Mouse (Mus musculus) kidney, embryonic 16.5 days (tissue): ENCODE data around the gene Zfp597. TPM values are rescaled to one million over a fixed set of nuclear protein-coding genes. Genes with fewer than 3 reads are reported as not detected.

ENCODE experiments used
- microRNA-seq: library from miRNA; unstranded; fragments of <30 nt; microRNA quantifications from one replicate; pipeline ENCODE4, GENCODE M21; 2016
- polyA plus RNA-seq: library from polyadenylated mRNA; unstranded; fragments of >200 nt; fragmentation: Nextera tagmentation; extraction: Ambion mirVana; gene quantifications from 2 replicates; pipeline ENCODE4 v1.2.1, GENCODE M21; 2015

The Zfp597 gene
- polyA plus RNA-seq, 1 experiment from 2014 or later, result 6.7 TPM

Small RNA genes lying within 50 kb of the gene (microRNA-seq; reads per million reads assigned to microRNA genes)
- not detected for gene Gm23493

Other genes starting within 250 kb of the Zfp597 start
- 0.06 TPM in 1 of 2 replicates, not detected in the other for gene Mefv, start 166.5 kb downstream of the Zfp597 start, polyA plus RNA-seq
- gene Zfp263, start 140.5 kb downstream of the Zfp597 start, polyA plus RNA-seq, result 43.8 and 51.8 TPM in 2 replicates
- gene Olfr15, start 53.7 kb downstream of the Zfp597 start, polyA plus RNA-seq, result not detected in 2 replicates
- 1.2 and 1.3 TPM in 2 replicates for gene Zfp174, start 37.3 kb downstream of the Zfp597 start, polyA plus RNA-seq
- 50.7 and 57.6 TPM in 2 replicates for gene Naa60, start 12.2 kb downstream of the Zfp597 start, polyA plus RNA-seq
- 1.1 and 1.3 TPM in 2 replicates for gene Gm20695, start 87 bp upstream of the Zfp597 start, polyA plus RNA-seq
- gene 1700037C18Rik, start 24.1 kb upstream of the Zfp597 start, polyA plus RNA-seq, result 7.9 and 10.9 TPM in 2 replicates
- gene Cluap1, start 24.2 kb upstream of the Zfp597 start, polyA plus RNA-seq, result 24.5 and 26.5 TPM in 2 replicates
- 2.7 and 2.9 TPM in 2 replicates for gene Nlrc3, start 92.1 kb upstream of the Zfp597 start, polyA plus RNA-seq
- gene Slx4, start 119.2 kb upstream of the Zfp597 start, polyA plus RNA-seq, result 21.6 and 25.8 TPM in 2 replicates
- gene Dnase1, start 152.4 kb upstream of the Zfp597 start, polyA plus RNA-seq, result 6.5 and 7.8 TPM in 2 replicates
- gene Trap1, start 193.3 kb upstream of the Zfp597 start, polyA plus RNA-seq, result 126 and 128 TPM in 2 replicates